Mouse (Mus musculus) heart, postnatal 10 days (tissue): ENCODE measurements at regions not wholly inside any gene's neighbourhood (a gene's known extent, or its start where the extent isn't known, plus 50 kb on each side); places are given as distances from the start of the nearest gene placed in this dataset.

Experiments used
- DNase-seq, 2 experiments: peaks; one replicate each; pipeline ENCODE4 v3.0.0; 2021
- intact Hi-C: fragments of 180-260 bp; cut with DNase I; formaldehyde crosslinking; loops from one replicate; pipeline ENCODE4 v1.15.1; 2025

DNA sequence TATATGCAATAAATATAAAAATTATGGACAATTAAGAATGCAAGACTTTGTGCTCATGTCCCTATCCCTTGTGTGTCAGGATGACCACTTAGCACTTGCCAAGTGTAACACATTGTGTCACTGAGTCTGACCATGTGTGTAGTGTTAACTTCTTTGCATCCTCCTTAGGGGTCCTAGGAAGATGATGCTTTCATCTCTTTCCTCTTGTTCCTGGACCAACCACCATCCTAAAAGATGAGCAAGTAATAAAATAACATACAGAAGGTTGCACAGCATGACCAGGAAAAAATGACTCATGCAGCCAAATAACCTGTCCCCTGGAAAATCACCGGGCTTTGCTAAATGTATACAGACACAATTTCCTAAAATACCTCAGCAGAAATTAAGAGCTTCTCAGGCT lies 121.1 kb upstream of the Kcnip4 start:
- intact Hi-C loops = no loop called here
- no peak for DNase-seq

DNA sequence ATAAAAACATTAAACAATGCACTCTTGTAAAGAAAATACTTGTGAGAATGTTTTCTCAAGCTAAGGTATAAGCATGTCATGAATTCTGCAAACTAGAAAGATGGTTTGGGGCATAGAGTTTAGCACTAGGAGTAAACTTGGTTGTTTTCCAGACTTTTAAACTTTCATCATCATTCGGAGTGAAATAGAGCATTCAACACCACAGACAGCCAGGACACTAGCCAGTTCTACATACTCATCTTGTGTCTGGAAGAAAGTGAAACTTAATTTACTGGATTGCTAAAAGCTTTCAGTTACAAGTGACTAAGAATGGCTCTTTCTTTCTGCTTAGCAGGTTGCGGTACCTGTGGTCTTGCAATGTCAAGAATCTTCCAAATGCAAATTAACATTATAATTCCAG lies 119.9 kb upstream of the Kcnip4 start:
- intact Hi-C loops = no loop called here
- no peak for DNase-seq

DNA sequence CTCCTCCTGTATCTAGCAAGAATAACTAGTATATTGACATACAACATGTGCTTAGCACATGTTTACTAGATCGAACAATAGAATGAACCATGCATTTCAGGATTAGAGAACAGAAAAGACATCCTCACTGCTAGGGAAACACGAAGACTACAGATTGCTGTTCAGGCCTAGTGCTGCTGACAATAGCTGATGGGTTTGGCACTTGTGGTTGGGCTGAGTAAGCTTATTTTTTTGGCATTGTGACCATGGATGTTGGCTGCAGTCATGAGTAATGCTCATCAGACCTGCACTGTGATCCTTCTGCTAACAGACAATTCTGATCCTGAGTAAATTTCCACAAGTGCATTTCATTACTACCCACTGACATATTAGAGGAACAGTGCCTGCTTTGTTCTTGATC lies 117.7 kb upstream of the Kcnip4 start:
- intact Hi-C loops = no loop called here

GRCm38 (mm10) chr5:49641206-49641830 lies 116.6 kb upstream of the Kcnip4 start:
- intact Hi-C loops = no loop called here
- no peak for DNase-seq

More for the DNA sequence above, 117.7 kb upstream of the Kcnip4 start:
- no peak for DNase-seq

GRCm38 (mm10) chr5:49639637-49640036 lies 114.9 kb upstream of the Kcnip4 start:
- intact Hi-C loops = no loop called here
- no peak for DNase-seq

- intact Hi-C loops = no loop called here
Observed at GRCm38 (mm10) chr5:49620152-49620551, 95.4 kb upstream of the Kcnip4 start.

DNA sequence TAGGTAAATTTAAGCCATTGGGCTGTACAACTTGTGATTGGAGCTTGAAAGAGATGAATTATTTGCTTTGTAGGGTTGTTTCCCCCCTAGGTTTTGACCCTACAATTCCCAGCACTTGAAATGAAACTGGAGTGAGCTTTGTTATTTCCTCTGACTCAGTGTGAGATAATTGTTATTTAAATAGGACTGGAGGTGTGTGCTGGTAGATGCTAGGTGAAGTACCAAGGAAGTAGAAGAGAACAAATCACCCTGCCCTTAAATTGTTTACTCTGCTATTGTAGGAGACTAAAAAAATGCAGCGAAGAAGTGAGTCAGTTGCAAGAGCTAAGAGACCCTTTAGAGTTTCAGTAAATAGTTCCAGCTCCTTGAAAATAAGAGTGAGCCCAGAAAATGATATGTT lies 82.1 kb upstream of the Kcnip4 start:
- intact Hi-C loops = no loop called here
- DNase-seq = no peak

More at GRCm38 (mm10) chr5:49620152-49620551, 95.4 kb upstream of the Kcnip4 start:
- DNase-seq = no peak

GRCm38 (mm10) chr5:49580777-49581176 lies 56.1 kb upstream of the Kcnip4 start:
- DNase-seq = no peak
- intact Hi-C loops = no loop called here

DNA sequence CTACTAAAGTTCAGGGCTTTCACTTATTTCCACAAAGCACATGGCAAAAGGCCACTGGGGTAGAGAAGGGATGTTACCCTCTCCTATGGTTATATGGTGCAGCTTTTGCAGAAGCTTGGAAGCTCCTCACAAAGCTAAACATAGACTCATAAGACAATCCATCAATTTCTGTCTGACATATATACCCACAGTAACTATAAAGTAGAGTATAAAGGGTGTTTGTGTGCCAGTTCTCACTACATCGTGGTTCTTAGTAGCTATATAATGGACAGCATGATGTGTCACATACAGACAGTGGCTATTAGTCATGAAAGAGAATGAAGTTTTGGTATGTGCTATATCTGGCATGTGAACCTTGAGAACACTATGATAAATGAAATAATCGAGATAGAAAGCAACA lies 51.2 kb upstream of the Kcnip4 start:
- intact Hi-C loops = no loop called here

More for the DNA sequence above, 51.2 kb upstream of the Kcnip4 start:
- no peak for DNase-seq
